Mouse (Mus musculus) MEL (cell line): ENCODE results near the gene Myl6b. TPM values are rescaled to one million over a fixed set of nuclear protein-coding genes. Genes with fewer than 3 reads are reported as not detected.

Source experiments
- DNase-seq: peaks from one replicate; pipeline ENCODE4 v3.0.0; 2011; ENCODE audit warnings: low read depth, low spot score
- H3K27ac ChIP-seq: 2 replicates; pipeline ENCODE4 v1.5.1; 2012; ENCODE audit warnings: low read depth, mild to moderate bottlenecking, control low read depth, low read length, moderate library complexity; ENCODE audit not compliant: control insufficient read depth
- H3K27me3 ChIP-seq, 2 experiments: fragments of 150-350 bp in 1 of 2; sonication (generic) in 1 of 2; 2 replicates each; pipeline ENCODE4 v1.6.1; 2012; ENCODE audit warnings: low read length in 2 of 2, mild to moderate bottlenecking in 2 of 2, improper control_type of control experiment in 1 of 2, moderate library complexity in 1 of 2; ENCODE audit not compliant: insufficient read depth in 2 of 2, control insufficient read depth in 1 of 2
- H3K36me3 ChIP-seq, 2 experiments: 2 replicates each; pipeline ENCODE4 v1.6.1; 2012 to 2014; ENCODE audit warnings: low read length in 2 of 2, improper control_type of control experiment in 1 of 2, inconsistent platforms in 1 of 2, mild to moderate bottlenecking in 1 of 2; ENCODE audit not compliant: insufficient read depth in 2 of 2, control insufficient read depth in 1 of 2
- H3K4me1 ChIP-seq, 2 experiments: fragments of 150-350 bp in 1 of 2; sonication (generic) in 1 of 2; 2 replicates each; pipeline ENCODE4 v1.6.1; 2012; ENCODE audit warnings: low read length in 2 of 2, improper control_type of control experiment in 1 of 2, mild to moderate bottlenecking in 1 of 2; ENCODE audit not compliant: insufficient read depth in 2 of 2, control insufficient read depth in 1 of 2
- H3K4me3 ChIP-seq, 2 experiments: fragments of 150-350 bp in 1 of 2; sonication (generic) in 1 of 2; 2 replicates each; pipeline ENCODE4 v1.5.1; 2012; ENCODE audit warnings: low read depth in 2 of 2, low read length in 2 of 2, mild to moderate bottlenecking in 2 of 2, moderate library complexity in 2 of 2, control low read depth in 1 of 2, improper control_type of control experiment in 1 of 2; ENCODE audit not compliant: control insufficient read depth in 1 of 2, insufficient read depth in 1 of 2
- H3K79me2 ChIP-seq: 2 replicates; pipeline ENCODE4 v1.6.1; 2012; ENCODE audit warnings: mild to moderate bottlenecking, low read length, moderate library complexity; ENCODE audit not compliant: control insufficient read depth, poor library complexity, insufficient read depth
- H3K9ac ChIP-seq: 2 replicates; pipeline ENCODE4 v1.6.1; 2012; ENCODE audit warnings: low read depth, mild to moderate bottlenecking, control low read depth, low read length, moderate library complexity; ENCODE audit not compliant: control insufficient read depth, poor library complexity, severe bottlenecking
- H3K9me3 ChIP-seq: fragments of 150-350 bp; sonication (generic); replicated peaks from 2 replicates; pipeline ENCODE4 v1.6.1; 2012; ENCODE audit warnings: mild to moderate bottlenecking, low read length, improper control_type of control experiment, moderate library complexity; ENCODE audit not compliant: insufficient read depth
- BHLHE40 ChIP-seq: IDR thresholded peaks from 2 replicates; pipeline ENCODE4 v1.6.1; 2012; ENCODE audit warnings: low read depth, mild to moderate bottlenecking, inconsistent platforms, low read length, improper control_type of control experiment, borderline replicate concordance
- CHD1 ChIP-seq: IDR thresholded peaks from 2 replicates; pipeline ENCODE4 v1.6.1; 2012; ENCODE audit warnings: low read depth, mild to moderate bottlenecking, inconsistent platforms, low read length, improper control_type of control experiment
- CHD2 ChIP-seq: IDR thresholded peaks from 2 replicates; pipeline ENCODE4 v1.6.1; 2011; ENCODE audit warnings: low read length, improper control_type of control experiment
- CTCF ChIP-seq, 3 experiments: IDR thresholded peaks in 2 of 3; conservative IDR thresholded peaks in 1 of 3; 2 replicates each; pipeline ENCODE4 v1.5.1; 2011 to 2012; ENCODE audit warnings: low read length in 3 of 3, low read depth in 2 of 3, mild to moderate bottlenecking in 2 of 3, improper control_type of control experiment in 1 of 3, inconsistent platforms in 1 of 3, mixed read lengths in 1 of 3, moderate library complexity in 1 of 3; ENCODE audit not compliant: control insufficient read depth in 1 of 3, insufficient read depth in 1 of 3, poor library complexity in 1 of 3, severe bottlenecking in 1 of 3
- E2F4 ChIP-seq: IDR thresholded peaks from 2 replicates; pipeline ENCODE4 v1.6.1; 2011; ENCODE audit warnings: low read depth, low read length, improper control_type of control experiment, borderline replicate concordance
- ELF1 ChIP-seq: IDR thresholded peaks from 2 replicates; pipeline ENCODE4 v1.6.1; 2014; ENCODE audit warnings: low read depth, mild to moderate bottlenecking, inconsistent platforms, low read length, improper control_type of control experiment, moderate library complexity
- EP300 ChIP-seq, 2 experiments: IDR thresholded peaks; 2 replicates each; pipeline ENCODE4 v1.6.1; 2011; ENCODE audit warnings: improper control_type of control experiment in 2 of 2, low read length in 2 of 2, low read depth in 1 of 2, mild to moderate bottlenecking in 1 of 2
- ETS1 ChIP-seq: IDR thresholded peaks from 2 replicates; pipeline ENCODE4 v1.6.1; 2012; ENCODE audit warnings: low read depth, mild to moderate bottlenecking, inconsistent platforms, low read length, improper control_type of control experiment, moderate library complexity
- GABPA ChIP-seq: IDR thresholded peaks from 2 replicates; pipeline ENCODE4 v1.6.1; 2012; ENCODE audit warnings: low read depth, mild to moderate bottlenecking, inconsistent platforms, low read length, improper control_type of control experiment, moderate library complexity
- GATA1 ChIP-seq: IDR thresholded peaks from 2 replicates; pipeline ENCODE4 v1.6.1; 2011; ENCODE audit warnings: low read depth, low read length, improper control_type of control experiment
- HCFC1 ChIP-seq: IDR thresholded peaks from 2 replicates; pipeline ENCODE4 v1.6.1; 2012; ENCODE audit warnings: low read depth, mild to moderate bottlenecking, inconsistent platforms, low read length, improper control_type of control experiment, moderate library complexity
- JUND ChIP-seq: IDR thresholded peaks from 2 replicates; pipeline ENCODE4 v1.6.1; 2011; ENCODE audit warnings: low read depth, mild to moderate bottlenecking, improper control_type of control experiment, low read length
- KAT2A ChIP-seq: conservative IDR thresholded peaks from 2 replicates; pipeline ENCODE4 v1.6.1; 2012; ENCODE audit warnings: low read depth, low read length, improper control_type of control experiment, inconsistent platforms
- MAFK ChIP-seq: IDR thresholded peaks from 2 replicates; pipeline ENCODE4 v1.6.1; 2011; ENCODE audit warnings: low read depth, mild to moderate bottlenecking, low read length, improper control_type of control experiment, borderline replicate concordance
- MAX ChIP-seq: IDR thresholded peaks from 2 replicates; pipeline ENCODE4 v1.6.1; 2011; ENCODE audit warnings: low read length, improper control_type of control experiment
- MEF2A ChIP-seq: IDR thresholded peaks from 2 replicates; pipeline ENCODE4 v1.6.1; 2014; ENCODE audit warnings: low read depth, mild to moderate bottlenecking, inconsistent platforms, low read length, improper control_type of control experiment; ENCODE audit not compliant: poor library complexity, insufficient replicate concordance, severe bottlenecking; ENCODE audit errors: extremely low read depth
- MXI1 ChIP-seq: IDR thresholded peaks from 2 replicates; pipeline ENCODE4 v1.6.1; 2011; ENCODE audit warnings: mild to moderate bottlenecking, low read depth, low read length, improper control_type of control experiment
- MYB ChIP-seq: IDR thresholded peaks from 2 replicates; pipeline ENCODE4 v1.6.1; 2011; ENCODE audit warnings: mild to moderate bottlenecking, low read depth, low read length, improper control_type of control experiment
- MYC ChIP-seq: IDR thresholded peaks from 2 replicates; pipeline ENCODE4 v1.6.1; 2011; ENCODE audit warnings: low read depth, mild to moderate bottlenecking, low read length, improper control_type of control experiment, moderate library complexity
- NELFE ChIP-seq: IDR thresholded peaks from 2 replicates; pipeline ENCODE4 v1.6.1; 2011; ENCODE audit warnings: low read depth, low read length, improper control_type of control experiment
- NRF1 ChIP-seq: IDR thresholded peaks from 2 replicates; pipeline ENCODE4 v1.6.1; 2014; ENCODE audit warnings: low read depth, mild to moderate bottlenecking, inconsistent platforms, low read length, improper control_type of control experiment, moderate library complexity; ENCODE audit not compliant: poor library complexity, insufficient read depth, severe bottlenecking
- POLR2A ChIP-seq, 2 experiments: IDR thresholded peaks; 2 replicates each; pipeline ENCODE4 v1.6.1; 2011 to 2012; ENCODE audit warnings: low read length in 2 of 2, mild to moderate bottlenecking in 2 of 2, control low read depth in 1 of 2, improper control_type of control experiment in 1 of 2, low read depth in 1 of 2, moderate library complexity in 1 of 2; ENCODE audit not compliant: control insufficient read depth in 1 of 2, insufficient read depth in 1 of 2, poor library complexity in 1 of 2
- POLR2AphosphoS2 ChIP-seq: IDR thresholded peaks from 2 replicates; pipeline ENCODE4 v1.6.1; 2011; ENCODE audit warnings: low read length, improper control_type of control experiment
- POLR2AphosphoS5 ChIP-seq: IDR thresholded peaks from 2 replicates; pipeline ENCODE4 v1.6.1; 2012; ENCODE audit warnings: low read depth, borderline replicate concordance, mild to moderate bottlenecking, inconsistent platforms, low read length, moderate library complexity, mixed read lengths
- RAD21 ChIP-seq: IDR thresholded peaks from 2 replicates; pipeline ENCODE4 v1.6.1; 2011; ENCODE audit warnings: mild to moderate bottlenecking, low read depth, low read length, improper control_type of control experiment
- RCOR1 ChIP-seq: IDR thresholded peaks from 2 replicates; pipeline ENCODE4 v1.6.1; 2012; ENCODE audit warnings: low read depth, mild to moderate bottlenecking, inconsistent platforms, low read length, improper control_type of control experiment
- TAL1 ChIP-seq: IDR thresholded peaks from 2 replicates; pipeline ENCODE4 v1.6.1; 2012; ENCODE audit warnings: mild to moderate bottlenecking, inconsistent platforms, low read length, moderate library complexity, mixed read lengths
- TCF12 ChIP-seq: IDR thresholded peaks from 2 replicates; pipeline ENCODE4 v1.6.1; 2014; ENCODE audit warnings: low read depth, mild to moderate bottlenecking, inconsistent platforms, low read length, improper control_type of control experiment, moderate library complexity
- UBTF ChIP-seq: IDR thresholded peaks from 2 replicates; pipeline ENCODE4 v1.6.1; 2012; ENCODE audit warnings: low read depth, mild to moderate bottlenecking, inconsistent platforms, low read length, improper control_type of control experiment, moderate library complexity, borderline replicate concordance; ENCODE audit not compliant: insufficient read depth
- USF2 ChIP-seq, 2 experiments: IDR thresholded peaks; 2 replicates each; pipeline ENCODE4 v1.6.1; 2011 to 2012; ENCODE audit warnings: improper control_type of control experiment in 2 of 2, low read length in 2 of 2, borderline replicate concordance in 1 of 2, inconsistent platforms in 1 of 2, low read depth in 1 of 2, mild to moderate bottlenecking in 1 of 2; ENCODE audit not compliant: insufficient read depth in 1 of 2
- ZC3H11A ChIP-seq: IDR thresholded peaks from 2 replicates; pipeline ENCODE4 v1.6.1; 2012; ENCODE audit warnings: low read depth, mild to moderate bottlenecking, inconsistent platforms, low read length, improper control_type of control experiment
- ZMIZ1 ChIP-seq: IDR thresholded peaks from 2 replicates; pipeline ENCODE4 v1.6.1; 2012; ENCODE audit warnings: low read depth, mild to moderate bottlenecking, inconsistent platforms, low read length, improper control_type of control experiment, moderate library complexity
- ZNF384 ChIP-seq: IDR thresholded peaks from 2 replicates; pipeline ENCODE4 v1.6.1; 2012; ENCODE audit warnings: low read depth, mild to moderate bottlenecking, inconsistent platforms, low read length, improper control_type of control experiment
- polyA plus RNA-seq, 2 experiments: library from polyadenylated mRNA; stranded (reverse) in 1 of 2; unstranded in 1 of 2; fragments of >175 nt in 1 of 2; fragments of >200 nt in 1 of 2; gene quantifications; 2 replicates each; pipeline versions ENCODE4 v1.2.1 to v1.2.4; 2012; ENCODE audit warnings: low replicate concordance in 2 of 2, low read depth in 1 of 2; ENCODE audit not compliant: insufficient read length in 2 of 2, insufficient read depth in 1 of 2, missing spikeins in 1 of 2
- total RNA-seq: library from RNA; depleted of rRNA; stranded (reverse); fragments of 300-350 nt; gene quantifications from 2 replicates; pipeline ENCODE4 v1.2.3, GENCODE M21; 2012

The Myl6b gene
- total and polyA plus RNA-seq, 3 experiments: 1.8 to 18.8 TPM; not detected in 1

DNA sequence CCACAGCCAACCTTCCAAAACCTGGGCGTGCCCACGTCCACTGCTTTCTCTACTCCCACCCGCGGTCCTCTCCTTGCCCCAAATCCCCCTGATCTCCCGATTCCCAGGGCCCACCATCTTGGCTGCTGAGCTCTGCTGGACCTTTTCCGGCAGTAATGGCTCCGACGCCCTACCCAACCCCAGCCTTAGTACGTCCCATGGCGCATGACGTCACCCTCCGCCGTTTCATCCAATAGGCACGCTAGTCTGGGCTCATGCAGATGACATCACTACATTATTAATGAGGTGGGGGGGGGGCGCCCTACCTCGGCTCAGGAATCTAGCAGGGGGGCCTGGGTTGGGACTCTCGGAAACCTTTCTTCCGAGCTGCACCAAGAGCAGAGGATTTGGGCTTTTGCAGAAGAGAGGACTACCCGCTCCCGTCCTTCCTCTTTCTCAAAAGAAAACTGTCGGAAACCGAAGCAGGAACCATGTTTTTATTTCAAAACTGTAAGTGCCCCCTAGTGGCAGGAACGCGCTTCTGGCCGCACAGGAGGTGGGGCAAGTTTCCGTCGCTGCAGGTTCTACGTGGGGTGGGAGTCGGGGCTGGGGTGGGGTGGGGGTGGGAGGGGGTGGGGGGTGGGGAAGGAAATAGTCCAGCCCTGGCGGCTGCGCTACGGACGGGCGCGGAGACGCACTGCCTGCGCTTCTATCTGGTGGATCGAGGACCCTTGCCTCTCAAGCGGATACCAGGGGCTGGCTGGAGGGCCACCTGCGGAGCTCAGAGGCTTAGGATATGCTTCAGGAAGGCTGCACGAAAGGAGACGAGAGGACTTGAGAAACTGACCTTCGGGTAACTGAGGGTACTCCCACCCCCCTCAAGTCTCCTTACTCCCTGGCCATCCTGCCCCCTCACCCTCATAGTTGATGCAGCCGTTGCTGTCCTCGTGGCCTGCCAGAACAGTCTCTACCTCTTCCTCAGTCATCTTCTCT lies 4.5 kb downstream of the Myl6b start, which contains the start of gene Myl6:
Gene Myl6 (minus strand): TSS at position 451 of the 972 bp plus-strand sequence.
- peak; percentile 99 for DNase-seq
- H3K27ac ChIP-seq: peak within 1 kb of the TSS; percentile 98
- H3K4me3 ChIP-seq: peak within 1 kb of the TSS; percentile 95 to 99
- peaks cover 36% of the 10 kb centered on the region for H3K79me2 ChIP-seq
- peaks cover 15 to 34% of the 10 kb centered on the region in 2 experiments for H3K4me1 ChIP-seq
- peak within 1 kb of the TSS; percentile 95 for H3K9ac ChIP-seq
- H3K36me3 ChIP-seq: peaks cover 10 to 24% of the 10 kb centered on the region in 2 experiments
- H3K9me3 ChIP-seq: no peaks in the 10 kb centered on the region
- no peaks in the 10 kb centered on the region for H3K27me3 ChIP-seq
- TF ChIP-seq ZMIZ1: peak; percentile 96
- peak; percentile 82 to 91 for TF ChIP-seq POLR2A (IDR thresholded peaks at IDR 0.05; ENCODE audit: control insufficient read depth in 1 of 2, insufficient read depth in 1 of 2, low read depth in 1 of 2, low read length in 2 of 2, poor library complexity in 1 of 2)
- TF ChIP-seq EP300 (IDR thresholded peaks at IDR 0.05; ENCODE audit: low read depth in 1 of 2, low read length in 2 of 2): peak in 1 of 2 experiments; percentile 12; a peak in 1 of 4 replicates
- no peak for TF ChIP-seq JUND
- no peak for TF ChIP-seq E2F4
- TF ChIP-seq RCOR1: no peak
- peak; percentile 23; the same call in 1 of the 2 replicates for TF ChIP-seq ZC3H11A
- no peak for TF ChIP-seq UBTF
- TF ChIP-seq ELF1: peak; percentile 53
- no peak for TF ChIP-seq GATA1
- peak; percentile 69; the same call in 1 of the 2 replicates for TF ChIP-seq CHD1
- peak; percentile 44 for TF ChIP-seq CHD2
- TF ChIP-seq POLR2AphosphoS2: peak; percentile 97
- TF ChIP-seq MXI1: peak; percentile 78
- no peak for TF ChIP-seq TAL1
- TF ChIP-seq ZNF384: 0 out of 2 replicates have a peak, but pooled peaks have one; percentile 7
- TF ChIP-seq POLR2AphosphoS5: 0 out of 2 replicates have a peak, but pooled peaks have one; percentile 38
- no peak for TF ChIP-seq MAFK
- TF ChIP-seq NELFE: peak; percentile 97
- TF ChIP-seq ETS1: peak; percentile 64; the same call in 1 of the 2 replicates
- TF ChIP-seq USF2 (IDR thresholded peaks at IDR 0.05; ENCODE audit: borderline replicate concordance in 1 of 2, insufficient read depth in 1 of 2, low read depth in 1 of 2, low read length in 2 of 2): no peak
- TF ChIP-seq MYC: peak; percentile 78
- TF ChIP-seq BHLHE40: peak; percentile 25; the same call in 1 of the 2 replicates
- TF ChIP-seq MYB: peak; percentile 42; the same call in 1 of the 2 replicates
- no peak for TF ChIP-seq MEF2A
- peak; percentile 57 for TF ChIP-seq TCF12
- peak; percentile 58; the same call in 1 of the 2 replicates for TF ChIP-seq KAT2A
- no peak; the same call in 1 of the 2 replicates for TF ChIP-seq RAD21
- peak in 2 of 3 experiments; percentile 70 to 81; a peak in 5 of 6 replicates for TF ChIP-seq CTCF (IDR thresholded peaks at IDR 0.05 in 2 of 3, conservative IDR thresholded peaks at IDR 0.05 in 1 of 3; ENCODE audit: control insufficient read depth in 1 of 3, insufficient read depth in 1 of 3, low read depth in 2 of 3, low read length in 3 of 3, poor library complexity in 1 of 3, severe bottlenecking in 1 of 3)
- peak; percentile 52 for TF ChIP-seq GABPA
- peak; percentile 83 for TF ChIP-seq HCFC1
- TF ChIP-seq MAX: peak; percentile 69
- TF ChIP-seq NRF1: peak; percentile 40; the same call in 1 of the 2 replicates
